Comparison of ENCODE assay signal across 8 mouse cellular contexts in the genomic region with DNA sequence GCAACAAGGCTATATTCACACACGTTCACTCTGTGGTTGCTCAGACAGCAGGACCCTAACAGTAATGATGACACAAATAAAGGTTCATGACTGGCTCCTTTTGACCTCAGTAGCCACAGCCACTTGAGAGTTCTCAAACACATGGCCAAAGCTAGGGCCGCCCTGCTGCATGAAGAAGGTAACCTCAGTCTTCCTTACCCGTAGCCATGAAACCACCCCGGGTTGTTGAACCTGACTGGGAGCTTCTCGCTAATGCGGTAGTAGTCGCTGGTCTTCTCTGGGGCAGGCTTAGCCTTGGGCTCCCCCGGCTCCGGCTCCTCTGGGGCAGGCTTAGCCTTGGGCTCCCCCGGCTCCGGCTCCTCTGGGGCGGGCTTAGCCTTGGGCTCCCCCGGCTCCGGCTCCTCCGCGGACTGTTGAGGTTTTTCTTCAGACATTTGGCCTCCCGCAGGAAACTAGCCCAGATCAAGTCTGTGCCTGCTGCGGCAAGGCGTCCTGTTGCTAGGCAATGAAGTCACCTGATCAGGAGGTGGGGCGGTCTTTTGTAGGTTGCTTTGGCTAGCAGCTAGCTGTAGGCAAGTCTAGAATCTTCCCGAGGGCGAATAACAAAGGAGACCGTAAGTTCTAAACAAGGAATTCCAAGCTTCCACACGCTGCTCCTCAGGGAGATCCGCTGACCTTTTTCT. TPM values are rescaled to one million over a fixed set of nuclear protein-coding genes. Genes with fewer than 3 reads are reported as not detected.
A peak's percentile ranks its signal among the peaks of the same experiment; 100 is the strongest.
DNase-seq lines count a peak whose midpoint lies in the region; ATAC-seq and TF ChIP-seq lines count a peak whose summit lies in the region.

A gene (minus strand): TSS at position 497 of the 683 bp plus-strand sequence.

- no peak for TF ChIP-seq CTCF in liver, adult 2 months (IDR thresholded peaks at IDR 0.05; ENCODE audit: low read depth, low read length)
- TF ChIP-seq CTCF in stomach, postnatal 0 days (IDR thresholded peaks at IDR 0.05; ENCODE audit: low read depth), result no peak

- H3K36me3 ChIP-seq in embryonic facial prominence, embryonic 11.5 days (replicated peaks; ENCODE audit: control insufficient read depth, insufficient read depth, low read depth, low read length), result peaks cover 14% of the 10 kb centered on the region
- peaks cover 21% of the 10 kb centered on the region for H3K36me3 ChIP-seq in heart, embryonic 14.5 days (ENCODE audit: control insufficient read depth, insufficient read depth, low read length)
- peaks cover 23% of the 10 kb centered on the region for H3K36me3 ChIP-seq in kidney, embryonic 16.5 days (ENCODE audit: insufficient read depth, low read length)
- H3K36me3 ChIP-seq in liver, adult 2 months (ENCODE audit: control insufficient read depth, insufficient read depth, low read length), result peaks cover 10% of the 10 kb centered on the region
- H3K36me3 ChIP-seq in myocyte (ENCODE audit: control insufficient read depth, insufficient read depth), result peaks cover 9% of the 10 kb centered on the region
- peaks cover 7% of the 10 kb centered on the region; the same call in 1 of the 2 replicates for H3K36me3 ChIP-seq in stomach, postnatal 0 days (ENCODE audit: control insufficient read depth, insufficient read depth, low read length)

- no peaks in the 10 kb centered on the region for H3K4me1 ChIP-seq in embryonic facial prominence, embryonic 11.5 days (ENCODE audit: control insufficient read depth, insufficient read depth, low read length)
- H3K4me1 ChIP-seq in heart, embryonic 14.5 days (ENCODE audit: control insufficient read depth in 2 of 2, insufficient read depth in 2 of 2, low read length in 2 of 2), result peaks cover 8 to 13% of the 10 kb centered on the region in 2 experiments
- peaks cover 12% of the 10 kb centered on the region for H3K4me1 ChIP-seq in kidney, embryonic 16.5 days (ENCODE audit: insufficient read depth, low read length)
- H3K4me1 ChIP-seq in liver, adult 2 months (ENCODE audit: control insufficient read depth, insufficient read depth, low read length), result peaks cover 6% of the 10 kb centered on the region; the same call in 1 of the 2 replicates
- H3K4me1 ChIP-seq in stomach, postnatal 0 days (replicated peaks; ENCODE audit: control insufficient read depth, insufficient read depth), result peaks cover 3% of the 10 kb centered on the region; the same call in 1 of the 2 replicates

- peak within 1 kb of the TSS; percentile 40 for H3K9ac ChIP-seq in embryonic facial prominence, embryonic 11.5 days (replicated peaks; ENCODE audit: low read length)
- peak within 1 kb of the TSS; percentile 48 for H3K9ac ChIP-seq in heart, embryonic 14.5 days (ENCODE audit: low read length)
- H3K9ac ChIP-seq in kidney, embryonic 16.5 days (replicated peaks; ENCODE audit: low read length), result peak within 1 kb of the TSS; percentile 57; the same call in 1 of the 2 replicates
- H3K9ac ChIP-seq in liver, adult 2 months (ENCODE audit: low read depth, low read length), result no peak within 1 kb of the TSS
- H3K9ac ChIP-seq in stomach, postnatal 0 days (ENCODE audit: low read length), result peak within 1 kb of the TSS; percentile 47

- WGBS in embryonic facial prominence, embryonic 11.5 days, result 5% methylated on average over 25 of the region's 25 CpGs
- WGBS in heart, embryonic 14.5 days, result 3% methylated on average over 25 of the region's 25 CpGs
- 6% methylated on average over 25 of the region's 25 CpGs for WGBS in kidney, embryonic 16.5 days
- WGBS in liver, adult 2 months, result 11% methylated on average over 25 of the region's 25 CpGs
- WGBS in stomach, postnatal 0 days, result 6% methylated on average over 25 of the region's 25 CpGs

- no peak within 1 kb of the TSS for H3ac ChIP-seq in myocyte (ENCODE audit: control insufficient read depth, insufficient read length)

- H3K27ac ChIP-seq in embryonic facial prominence, embryonic 11.5 days (replicated peaks; ENCODE audit: low read depth, low read length), result no peak within 1 kb of the TSS
- no peak within 1 kb of the TSS for H3K27ac ChIP-seq in heart, embryonic 14.5 days (replicated peaks in 1 of 2; ENCODE audit: control insufficient read depth in 1 of 2, insufficient read depth in 1 of 2, low read depth in 2 of 2, low read length in 2 of 2)
- no peak within 1 kb of the TSS for H3K27ac ChIP-seq in kidney, embryonic 16.5 days (ENCODE audit: low read length)
- H3K27ac ChIP-seq in liver, adult 2 months (replicated peaks; ENCODE audit: insufficient read depth, low read depth, low read length), result no peak within 1 kb of the TSS
- no peak within 1 kb of the TSS for H3K27ac ChIP-seq in stomach, postnatal 0 days (replicated peaks)

- H3K4me2 ChIP-seq in embryonic facial prominence, embryonic 11.5 days (ENCODE audit: low read depth, low read length), result peak within 1 kb of the TSS; percentile 52
- H3K4me2 ChIP-seq in heart, embryonic 14.5 days (ENCODE audit: low read length), result peak within 1 kb of the TSS; percentile 65
- H3K4me2 ChIP-seq in kidney, embryonic 16.5 days (replicated peaks; ENCODE audit: low read depth, low read length), result peak within 1 kb of the TSS; percentile 48
- peak within 1 kb of the TSS; percentile 69 for H3K4me2 ChIP-seq in myocyte (ENCODE audit: low read depth)
- peak within 1 kb of the TSS; percentile 56 for H3K4me2 ChIP-seq in stomach, postnatal 0 days (replicated peaks; ENCODE audit: low read depth)

- no peaks in the 10 kb centered on the region for H3K9me3 ChIP-seq in embryonic facial prominence, embryonic 11.5 days (replicated peaks; ENCODE audit: control insufficient read depth, low read length)
- no peaks in the 10 kb centered on the region for H3K9me3 ChIP-seq in heart, embryonic 14.5 days (ENCODE audit: control insufficient read depth, low read length)
- no peaks in the 10 kb centered on the region for H3K9me3 ChIP-seq in kidney, embryonic 16.5 days (ENCODE audit: low read length)
- H3K9me3 ChIP-seq in stomach, postnatal 0 days (ENCODE audit: control insufficient read depth, low read length), result no peaks in the 10 kb centered on the region

- DNase-seq in 3T3-L1 (ENCODE audit: low read depth, low spot score), result peak; percentile 24
- DNase-seq in adrenal gland, adult 2 months, result peak; percentile 85
- peak; percentile 85 for DNase-seq in embryonic facial prominence, embryonic 11.5 days (ENCODE audit: low spot score)
- DNase-seq in liver, adult 2 months (ENCODE audit: extremely low read depth, low read depth, low spot score), result peak; percentile 83
- peak; percentile 84 for DNase-seq in stomach, postnatal 0 days (ENCODE audit: low spot score)

- TF ChIP-seq POLR2A in liver, adult 2 months (IDR thresholded peaks at IDR 0.05; ENCODE audit: extremely low read depth, insufficient read depth, low read length), result no peak
- TF ChIP-seq POLR2A in myocyte (IDR thresholded peaks at IDR 0.05; ENCODE audit: insufficient read length, low read depth), result no peak

- no peaks in the 10 kb centered on the region; the same call in 1 of the 2 replicates for H3K27me3 ChIP-seq in embryonic facial prominence, embryonic 11.5 days (ENCODE audit: control insufficient read depth, insufficient read depth, low read length)
- peaks cover 17% of the 10 kb centered on the region for H3K27me3 ChIP-seq in heart, embryonic 14.5 days (ENCODE audit: control insufficient read depth, insufficient read depth, low read length)
- H3K27me3 ChIP-seq in kidney, embryonic 16.5 days (ENCODE audit: insufficient read depth, low read length), result no peaks in the 10 kb centered on the region
- H3K27me3 ChIP-seq in liver, adult 2 months (ENCODE audit: control insufficient read depth, insufficient read depth, low read length), result no peaks in the 10 kb centered on the region
- peaks cover 22% of the 10 kb centered on the region for H3K27me3 ChIP-seq in myocyte (ENCODE audit: control insufficient read depth, insufficient read depth, insufficient read length)
- H3K27me3 ChIP-seq in stomach, postnatal 0 days (ENCODE audit: control insufficient read depth, insufficient read depth, low read length), result no peaks in the 10 kb centered on the region

- peak within 1 kb of the TSS; percentile 16; the same call in 1 of the 2 replicates for H3K4me3 ChIP-seq in embryonic facial prominence, embryonic 11.5 days (ENCODE audit: low read depth, low read length)
- peak within 1 kb of the TSS; percentile 13 to 27 for H3K4me3 ChIP-seq in heart, embryonic 14.5 days (ENCODE audit: control insufficient read depth in 1 of 2, insufficient read depth in 1 of 2, low read depth in 1 of 2, low read length in 2 of 2)
- H3K4me3 ChIP-seq in kidney, embryonic 16.5 days (ENCODE audit: low read length), result peak within 1 kb of the TSS; percentile 22
- H3K4me3 ChIP-seq in liver, adult 2 months (ENCODE audit: insufficient read depth, low read depth, low read length), result no peak within 1 kb of the TSS
- H3K4me3 ChIP-seq in myocyte, result no peak within 1 kb of the TSS
- peak within 1 kb of the TSS; percentile 31 for H3K4me3 ChIP-seq in stomach, postnatal 0 days (ENCODE audit: low read depth, low read length)

- H3K79me2 ChIP-seq in liver, adult 2 months (ENCODE audit: control insufficient read depth, insufficient read depth, low read length), result peaks cover 3% of the 10 kb centered on the region; the same call in 1 of the 2 replicates
- H3K79me2 ChIP-seq in myocyte (ENCODE audit: control insufficient read depth, insufficient read depth), result peaks cover 10% of the 10 kb centered on the region

- peak; percentile 64 for ATAC-seq in embryonic facial prominence, embryonic 11.5 days (replicated peaks; ENCODE audit: insufficient number of reproducible peaks, low FRiP score, low TSS enrichment, low read depth)
- ATAC-seq in heart, embryonic 14.5 days (ENCODE audit: insufficient number of reproducible peaks, insufficient read depth, low FRiP score, low read depth), result 0 out of 2 replicates have a peak, but pooled peaks have one; percentile 33
- ATAC-seq in kidney, embryonic 16.5 days (ENCODE audit: low FRiP score, low TSS enrichment), result peak; percentile 64
- peak; percentile 78 for ATAC-seq in stomach, postnatal 0 days (ENCODE audit: low FRiP score, low TSS enrichment)

- no peak for TF ChIP-seq EP300 in stomach, postnatal 0 days (optimal IDR thresholded peaks at IDR 0.05)

TF ChIP-seq in myocyte, 11 proteins besides CTCF, POLR2A, EP300 and RAD21 (continues in another document):
- TF ChIP-seq MAX (IDR thresholded peaks at IDR 0.05; ENCODE audit: low read depth) (no peak), SRF (IDR thresholded peaks at IDR 0.05; ENCODE audit: control insufficient read depth, insufficient read length, low read depth) (no peak), CEBPB (IDR thresholded peaks at IDR 0.05; ENCODE audit: insufficient read depth, poor library complexity, severe bottlenecking) (no peak)

RNA-seq across cellular contexts. Expression of the gene that starts here (rescaled TPM):
- total RNA-seq in adrenal gland, adult 2 months (2021), result 1 to 10 TPM in 1 of 2 experiments, under 1 TPM in 1; 0.76 to 1.5 TPM
- not detected in 2 replicates for polyA plus RNA-seq in adrenal gland, adult 2 months (2012; rRNA removed)
- 0.90 and 1.5 TPM in 2 replicates for polyA plus RNA-seq in embryonic facial prominence, embryonic 11.5 days (2014; fragmentation: Nextera tagmentation; extraction: Ambion mirVana)
- polyA plus RNA-seq in heart, embryonic 14.5 days (2014; fragmentation: Nextera tagmentation; extraction: Ambion mirVana), result 0.43 TPM in 1 of 2 replicates, not detected in the other
- 0.22 and 0.94 TPM in 2 replicates for polyA plus RNA-seq in kidney, embryonic 16.5 days (2015; fragmentation: Nextera tagmentation; extraction: Ambion mirVana)
- 0.28 TPM in 1 of 2 replicates, not detected in the other for total RNA-seq in liver, adult 2 months (2014; rRNA removed)
- polyA plus RNA-seq in liver, adult 2 months (2012; rRNA removed), result not detected in 2 replicates
- polyA plus RNA-seq in myocyte (2012; fragmentation: generic; extraction: Trizol), result 0.43 TPM
- 0.63 and 1.2 TPM in 2 replicates for polyA plus RNA-seq in stomach, postnatal 0 days (2015; fragmentation: Nextera tagmentation; extraction: Ambion mirVana)

Comparison
In these comparisons a context has a peak if more than half of its experiments do, and no peak if none do; other contexts are left out.
1. Peak in ATAC-seq, H3K4me3 ChIP-seq, H3K9ac ChIP-seq and H3K4me2 ChIP-seq in heart, embryonic 14.5 days; RNA of the gene not detected or under 1 TPM.
2. Peak in ATAC-seq, H3K4me3 ChIP-seq, H3K9ac ChIP-seq and H3K4me2 ChIP-seq in kidney, embryonic 16.5 days; RNA of the gene not detected or under 1 TPM.
3. Peak in DNase-seq in liver, adult 2 months; RNA of the gene not detected or under 1 TPM.
4. DNase-seq: peak in every context shown above with its lines; median percentile 85 in adrenal gland, adult 2 months; 85 in embryonic facial prominence, embryonic 11.5 days; 84 in stomach, postnatal 0 days; 83 in liver, adult 2 months; 24 in 3T3-L1.
5. H3K4me3 ChIP-seq: peak in embryonic facial prominence, embryonic 11.5 days (single experiment) and stomach, postnatal 0 days (single experiment); none in liver, adult 2 months (single experiment) and myocyte (single experiment).
6. Peak in every context shown above with its lines, with median percentiles within 50 percentile points of each other: ATAC-seq and H3K4me2 ChIP-seq.